Mouse (Mus musculus) midbrain, postnatal 0 days (tissue): Measurements from ENCODE around the gene Olfr1324. TPM values are rescaled to one million over a fixed set of nuclear protein-coding genes. Genes with fewer than 3 reads are reported as not detected.
A peak's percentile ranks its signal among the peaks of the same experiment; 100 is the strongest.
"Not testable (repeated sequence)": the region's sequence is repeated elsewhere in the genome, so short reads cannot be mapped to it uniquely, and the experiment has no call there.

Source experiments
- ATAC-seq: fragments of 200-750 bp; cut with Nextera tagmentation; 2 replicates; pipeline ENCODE4 v1.8.0; 2017; ENCODE audit warnings: moderate number of reproducible peaks, mild to moderate bottlenecking, moderate TSS enrichment, moderate library complexity; ENCODE audit not compliant: low FRiP score
- DNase-seq: peaks from one replicate; pipeline ENCODE4 v3.0.0-alpha.2; 2015; ENCODE audit warnings: low spot score
- H3K27ac ChIP-seq: fragments of 300-500 bp; sonication (generic); 2 replicates; pipeline ENCODE4 v1.5.1; 2014; ENCODE audit warnings: low read depth, mild to moderate bottlenecking, low read length, mixed read lengths
- H3K27me3 ChIP-seq: fragments of 300-500 bp; sonication (generic); 2 replicates; pipeline ENCODE4 v1.6.1; 2014; ENCODE audit warnings: low read length, control low read depth, mixed read lengths; ENCODE audit not compliant: insufficient read depth
- H3K36me3 ChIP-seq: fragments of 300-500 bp; sonication (generic); 2 replicates; pipeline ENCODE4 v1.6.1; 2014; ENCODE audit warnings: low read length, control low read depth, mixed read lengths; ENCODE audit not compliant: insufficient read depth
- H3K4me1 ChIP-seq: fragments of 300-500 bp; sonication (generic); 2 replicates; pipeline ENCODE4 v1.6.1; 2014; ENCODE audit warnings: mild to moderate bottlenecking, control low read depth, antibody characterized with exemption, low read length, mixed read lengths; ENCODE audit not compliant: insufficient read depth
- H3K4me2 ChIP-seq: fragments of 300-500 bp; sonication (generic); 2 replicates; pipeline ENCODE4 v1.6.1; 2014; ENCODE audit warnings: low read depth, mild to moderate bottlenecking, low read length, mixed read lengths; ENCODE audit not compliant: poor library complexity, severe bottlenecking
- H3K4me3 ChIP-seq: fragments of 300-500 bp; sonication (generic); 2 replicates; pipeline ENCODE4 v1.5.1; 2014; ENCODE audit warnings: low read depth, mild to moderate bottlenecking, low read length, moderate library complexity
- H3K9ac ChIP-seq: fragments of 300-500 bp; sonication (generic); replicated peaks from 2 replicates; pipeline ENCODE4 v1.6.1; 2014; ENCODE audit warnings: mild to moderate bottlenecking, low read length, moderate library complexity, mixed read lengths; ENCODE audit not compliant: poor library complexity, severe bottlenecking
- H3K9me3 ChIP-seq: fragments of 300-500 bp; sonication (generic); 2 replicates; pipeline ENCODE4 v1.6.1; 2016; ENCODE audit warnings: low read length, control low read depth
- CTCF ChIP-seq: IDR thresholded peaks from 2 replicates; pipeline ENCODE4 v1.5.1; 2016; ENCODE audit warnings: antibody characterized with exemption, mild to moderate bottlenecking
- WGBS: fragments of 180-500 bp; shearing (Covaris S2); extraction: QIAGEN DNeasy Blood & Tissue Kit; methylation state at CpG from one replicate; pipeline ENCODE4 v1.1.7; 2014; 5-methylcytosine and 5-hydroxymethylcytosine counted together
- polyA plus RNA-seq: library from polyadenylated mRNA; unstranded; fragments of >200 nt; fragmentation: Nextera tagmentation; extraction: Ambion mirVana; gene quantifications from 2 replicates; pipeline ENCODE4 v1.2.1, GENCODE M21; 2015
- total RNA-seq: library from RNA; depleted of rRNA; stranded (reverse); fragments of >200 nt; gene quantifications from 2 replicates; pipeline ENCODE4 v1.2.3, GENCODE M21; 2014

Olfr1324 gene
- total and polyA plus RNA-seq, 2 experiments from 2014 or later: not detected

GRCm38 (mm10) chrX:50427712-50428328, 478 bp downstream of the Olfr1324 start:
- Histone ChIP-seq H3K9me3 (no peaks in the 10 kb centered on the region), H3K4me3 (no peak overlapping the region), H3K9ac (no peak overlapping the region), H3K36me3 (no peaks in the 10 kb centered on the region), H3K4me2 (no peak overlapping the region), H3K27me3 (no peaks in the 10 kb centered on the region), H3K27ac (no peak overlapping the region), H3K4me1 (no peaks in the 10 kb centered on the region)
- ATAC-seq (no peak), DNase-seq (no peak)
- no peak for TF ChIP-seq CTCF
- WGBS: 66% methylated on average over 2 of the region's 2 CpGs

DNA sequence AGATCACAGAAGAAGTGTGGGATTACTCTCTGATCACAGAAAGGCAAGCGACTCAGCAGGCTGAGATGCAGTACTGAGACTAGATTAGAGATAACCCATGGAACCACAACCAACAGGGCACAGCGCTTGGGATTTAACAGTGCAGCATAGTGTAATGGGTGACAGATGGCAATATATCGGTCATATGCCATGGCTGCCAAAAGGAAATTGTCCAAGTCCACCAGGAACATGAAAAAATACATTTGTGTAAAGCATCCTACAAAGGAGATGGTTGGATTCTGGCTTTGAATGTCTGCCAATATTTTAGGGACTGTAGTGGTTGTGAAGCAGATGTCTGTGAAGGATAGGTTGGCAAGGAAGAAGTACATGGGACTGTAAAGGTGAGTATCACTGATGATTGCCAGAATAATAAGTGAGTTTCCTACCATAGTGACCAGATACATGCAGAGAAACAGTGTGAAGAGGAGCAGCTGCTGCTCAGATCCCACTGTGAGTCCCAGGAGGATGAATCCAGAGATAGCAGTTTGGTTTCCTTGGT, 2.3 kb downstream of the Olfr1324 start:
- Histone ChIP-seq H3K27ac (no peak overlapping the region), H3K4me3 (no peak overlapping the region), H3K4me1 (no peaks in the 10 kb centered on the region), H3K4me2 (no peak overlapping the region), H3K9me3 (no peaks in the 10 kb centered on the region), H3K27me3 (no peaks in the 10 kb centered on the region), H3K36me3 (no peaks in the 10 kb centered on the region), H3K9ac (no peak overlapping the region)
- 81% methylated on average over 3 of the region's 3 CpGs for WGBS
- ATAC-seq (no peak), DNase-seq (peak; percentile 38)
- TF ChIP-seq CTCF: no peak

DNA sequence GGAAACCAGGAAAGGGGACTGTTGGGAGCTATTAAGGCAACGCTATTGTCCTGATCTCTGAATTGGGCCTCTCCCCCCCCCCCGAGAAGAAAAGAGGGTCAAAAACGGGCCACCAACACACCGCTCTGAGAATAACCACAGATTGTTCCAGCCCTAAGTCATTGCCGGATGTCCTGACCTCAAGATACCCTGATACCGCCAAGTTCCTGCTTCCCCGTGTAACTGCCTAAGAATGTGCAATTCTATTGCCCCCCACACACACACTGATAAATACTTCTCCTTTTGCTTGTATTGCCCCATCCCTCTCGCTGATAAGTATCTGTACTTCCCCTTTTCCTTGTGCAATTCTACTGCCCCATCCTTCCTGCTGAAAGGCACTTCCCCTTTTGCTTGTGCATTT, 17.9 kb downstream of the Olfr1324 start:
- not testable (repeated sequence) for H3K9me3 ChIP-seq, ATAC-seq
- 82% methylated on average over 8 of the region's 8 CpGs for WGBS

DNA sequence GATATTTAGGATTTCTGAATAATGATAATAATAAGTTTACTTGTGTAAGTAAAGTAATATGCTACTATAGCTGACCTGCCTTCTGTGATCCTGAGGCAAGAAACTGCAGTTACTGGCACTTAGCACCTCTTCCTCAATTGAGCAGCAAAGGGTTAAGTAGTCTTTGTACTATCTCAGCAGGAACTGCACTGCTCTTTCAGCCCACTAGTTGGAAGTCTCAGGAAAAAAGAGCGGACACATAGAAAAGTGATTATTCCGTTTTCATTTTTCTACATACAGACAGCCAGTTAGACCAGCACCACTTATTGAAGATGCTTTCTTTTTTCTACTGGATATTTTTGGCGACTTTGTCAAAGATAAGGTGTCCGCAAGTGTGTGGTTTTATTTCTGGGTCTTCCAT, 37.7 kb downstream of the Olfr1324 start:
- H3K4me2 ChIP-seq, H3K4me3 ChIP-seq, ATAC-seq, H3K36me3 ChIP-seq, DNase-seq, H3K27me3 ChIP-seq, H3K9ac ChIP-seq, H3K27ac ChIP-seq, H3K4me1 ChIP-seq, H3K9me3 ChIP-seq: not testable (repeated sequence)
- 76% methylated on average over 4 of the region's 4 CpGs for WGBS

More for the DNA sequence above, 17.9 kb downstream of the Olfr1324 start:
- H3K36me3 ChIP-seq, H3K4me2 ChIP-seq, H3K27me3 ChIP-seq, H3K4me3 ChIP-seq, H3K4me1 ChIP-seq, DNase-seq, H3K9ac ChIP-seq, H3K27ac ChIP-seq: not testable (repeated sequence)

GRCm38 (mm10) chrX:50374978-50375377, 53.3 kb downstream of the Olfr1324 start:
- Histone ChIP-seq H3K9me3 (no peaks in the 10 kb centered on the region), H3K27ac (no peak overlapping the region), H3K9ac (no peak overlapping the region), H3K4me3 (no peak overlapping the region), H3K4me1 (no peaks in the 10 kb centered on the region), H3K36me3 (no peaks in the 10 kb centered on the region), H3K4me2 (no peak overlapping the region), H3K27me3 (no peaks in the 10 kb centered on the region)
- DNase-seq (no peak), ATAC-seq (no peak)
- TF ChIP-seq CTCF: no peak
- WGBS: 79% methylated on average over 1 of the region's 1 CpGs
